Mouse (Mus musculus) olfactory bulb, adult 2 months (tissue): ENCODE measurements around the gene Slc2a4. TPM values are rescaled to one million over a fixed set of nuclear protein-coding genes. Genes with fewer than 3 reads are reported as not detected.

ENCODE experiments used
- H3K27ac ChIP-seq: fragments of 200-500 bp; 2 replicates; pipeline ENCODE4 v1.5.1; 2012; ENCODE audit warnings: low read depth, low read length; ENCODE audit not compliant: insufficient read depth
- H3K4me1 ChIP-seq: fragments of 200-500 bp; 2 replicates; pipeline ENCODE4 v1.6.1; 2012; ENCODE audit warnings: low read length; ENCODE audit not compliant: control insufficient read depth, insufficient read depth
- H3K4me3 ChIP-seq: fragments of 200-500 bp; 2 replicates; pipeline ENCODE4 v1.5.1; 2012; ENCODE audit warnings: mild to moderate bottlenecking, low read depth, low read length, moderate library complexity; ENCODE audit not compliant: insufficient read depth
- CTCF ChIP-seq: fragments of 200-500 bp; IDR thresholded peaks from 2 replicates; pipeline ENCODE4 v1.5.1; 2012; ENCODE audit warnings: low read depth, mild to moderate bottlenecking, low read length, moderate library complexity; ENCODE audit not compliant: insufficient read depth
- POLR2A ChIP-seq: fragments of 200-500 bp; IDR thresholded peaks from 2 replicates; pipeline ENCODE4 v1.6.1; 2012; ENCODE audit warnings: mild to moderate bottlenecking, low read depth, low read length, moderate library complexity; ENCODE audit not compliant: insufficient read depth
- WGBS: fragments of 180-500 bp; shearing (Covaris S2); methylation state at CpG from one replicate; pipeline ENCODE4 v1.1.7; 2018; 5-methylcytosine and 5-hydroxymethylcytosine counted together
- polyA plus RNA-seq: library from polyadenylated mRNA; stranded (reverse); fragments of >200 nt; gene quantifications from 2 replicates; pipeline ENCODE4 v1.2.4, GENCODE M21; 2012; ENCODE audit warnings: low replicate concordance; ENCODE audit not compliant: missing spikeins, insufficient read depth, insufficient read length

Gene Slc2a4
- polyA plus RNA-seq, 1 experiment, result not detected

DNA sequence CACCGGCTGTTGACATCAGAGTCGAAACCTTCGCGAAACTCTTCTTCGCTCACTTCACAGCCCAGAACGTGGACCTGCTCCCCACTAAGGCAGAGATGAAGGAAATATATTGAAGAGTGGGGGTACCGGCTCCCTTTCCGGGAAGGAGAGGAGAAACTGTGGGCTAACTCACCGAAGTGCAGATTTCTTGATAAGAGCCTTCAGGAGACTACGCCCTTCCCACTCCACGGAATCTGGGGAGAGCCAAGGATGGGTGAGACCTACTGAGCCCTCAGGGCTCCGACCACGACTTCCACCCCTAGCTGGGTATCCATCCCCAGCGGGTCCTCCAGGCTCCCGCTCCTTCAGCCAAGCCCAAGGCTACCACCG lies 31.8 kb upstream of the Slc2a4 start:
- Histone ChIP-seq H3K4me1 (peaks cover 9% of the 10 kb centered on the region), H3K27ac (peak overlapping the region; percentile 98; the same call in 1 of the 2 replicates), H3K4me3 (peak overlapping the region; percentile 69)
- no peak for TF ChIP-seq POLR2A
- 1% methylated on average over 16 of the region's 16 CpGs for WGBS

DNA sequence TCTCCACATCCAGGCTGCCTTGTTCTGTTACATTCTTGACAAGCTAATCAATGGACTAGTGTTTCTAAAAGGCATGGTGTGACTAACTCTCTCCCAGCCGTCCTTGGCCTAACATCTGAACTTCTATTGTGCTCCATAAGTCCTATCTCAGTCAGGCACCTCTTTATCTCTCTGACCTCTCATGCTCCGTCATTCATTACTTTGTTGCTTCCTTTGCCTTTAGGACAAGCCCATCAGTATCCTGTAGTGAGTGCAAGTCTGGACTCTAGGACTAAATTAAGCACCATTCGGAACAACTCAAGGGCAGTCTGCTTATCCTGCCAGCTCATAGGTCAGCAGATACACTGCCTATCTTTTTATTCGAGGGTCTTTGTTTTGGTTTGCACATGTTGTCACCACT lies 28.3 kb upstream of the Slc2a4 start:
- Histone ChIP-seq H3K27ac (no peak overlapping the region), H3K4me1 (no peaks in the 10 kb centered on the region), H3K4me3 (no peak overlapping the region)
- no peak for TF ChIP-seq POLR2A
- TF ChIP-seq CTCF, result no peak
- 85% methylated on average over 4 of the region's 4 CpGs for WGBS

DNA sequence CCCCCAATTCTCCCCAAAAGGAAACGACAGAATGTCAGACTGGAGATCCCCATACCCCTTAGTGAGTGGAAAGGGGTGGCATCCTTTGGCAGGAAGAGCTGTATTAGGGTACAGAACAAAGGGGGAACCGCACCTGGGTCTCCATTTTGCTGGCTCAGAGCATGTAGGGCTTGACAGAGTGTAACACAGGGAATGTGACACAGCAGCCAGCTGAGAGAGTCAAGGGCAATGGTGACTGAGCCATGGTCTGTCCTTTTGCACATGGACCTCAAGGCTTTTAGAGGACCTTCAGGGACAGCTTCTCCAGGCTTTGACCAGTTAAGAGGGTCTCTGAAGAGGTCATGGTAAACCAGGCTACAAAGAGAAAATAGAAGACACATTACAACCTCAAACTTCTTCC lies 26.9 kb upstream of the Slc2a4 start:
- H3K4me1 ChIP-seq, result no peaks in the 10 kb centered on the region
- no peak overlapping the region for H3K4me3 ChIP-seq
- 95% methylated on average over 2 of the region's 2 CpGs for WGBS
- H3K27ac ChIP-seq, result no peak overlapping the region
- no peak for TF ChIP-seq POLR2A
- TF ChIP-seq CTCF, result no peak

DNA sequence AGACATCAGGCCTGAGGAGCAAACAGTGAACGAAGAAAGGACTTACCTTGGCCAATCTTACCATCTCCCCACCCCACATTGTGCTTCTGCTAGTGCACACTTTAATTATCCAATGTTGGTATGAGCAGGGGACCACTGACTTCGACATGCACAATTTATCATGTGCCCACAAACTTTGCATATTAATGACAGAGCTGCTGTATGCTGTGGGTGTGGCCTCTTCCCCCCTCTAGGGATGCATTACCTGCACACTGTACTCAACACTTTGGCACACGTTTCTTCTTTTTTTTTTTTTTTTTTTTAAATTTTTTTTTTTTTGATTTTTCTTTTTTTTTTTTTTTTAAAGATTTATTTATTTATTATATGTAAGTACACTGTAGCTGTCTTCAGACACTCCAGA lies 22.8 kb upstream of the Slc2a4 start:
- no peak overlapping the region for H3K27ac ChIP-seq
- peaks cover 10% of the 10 kb centered on the region; the same call in 1 of the 2 replicates for H3K4me1 ChIP-seq
- TF ChIP-seq POLR2A (no peak), CTCF (no peak)
- 75% methylated on average over 3 of the region's 3 CpGs for WGBS
- H3K4me3 ChIP-seq, result no peak overlapping the region

DNA sequence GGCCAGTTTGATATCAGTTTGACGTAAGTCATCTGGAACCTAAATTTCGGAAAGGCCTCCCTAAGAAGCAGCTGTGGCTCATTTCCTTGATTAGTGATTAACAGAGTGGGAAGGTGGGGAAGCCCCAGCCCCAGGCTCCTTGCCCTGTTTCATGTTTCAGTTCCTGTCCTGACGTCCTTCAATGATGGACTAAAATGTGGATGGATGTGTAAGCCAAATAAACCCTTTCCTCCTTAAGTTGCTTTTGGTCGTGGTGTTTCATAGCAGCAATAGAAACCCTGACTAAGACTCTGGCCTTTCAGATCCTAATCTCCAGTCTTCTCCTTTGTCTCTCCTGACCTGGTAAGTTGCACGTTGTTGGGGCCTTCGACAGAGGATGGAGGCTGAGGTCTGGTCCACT lies 22.2 kb upstream of the Slc2a4 start:
- no peak overlapping the region for H3K27ac ChIP-seq
- WGBS, result 86% methylated on average over 6 of the region's 6 CpGs

DNA sequence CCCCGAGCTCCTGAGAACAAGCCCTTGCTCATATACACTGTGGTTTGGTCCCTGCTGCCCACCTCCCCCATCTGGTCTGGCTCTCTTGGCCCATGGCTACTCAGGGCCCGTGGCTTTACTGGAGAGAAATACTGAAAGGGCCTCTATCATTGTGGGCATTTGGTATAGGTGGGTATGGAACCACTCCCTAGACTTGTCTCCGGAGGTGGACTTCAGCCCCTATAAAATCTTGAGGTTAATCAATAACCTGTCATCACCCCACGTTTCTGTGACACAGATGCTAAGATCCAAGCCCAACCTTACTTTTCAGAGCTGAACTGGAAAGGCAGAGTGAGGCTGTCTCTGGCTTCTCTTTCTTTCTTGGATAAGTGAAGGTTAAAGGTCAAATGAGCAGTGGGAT lies 20.8 kb upstream of the Slc2a4 start:
- WGBS, result 89% methylated on average over 4 of the region's 4 CpGs
- peaks cover 14% of the 10 kb centered on the region; the same call in 1 of the 2 replicates for H3K4me1 ChIP-seq
- H3K27ac ChIP-seq, result no peak overlapping the region
- TF ChIP-seq POLR2A (no peak), CTCF (no peak)
- H3K4me3 ChIP-seq, result no peak overlapping the region

More for the DNA sequence above, 22.2 kb upstream of the Slc2a4 start:
- TF ChIP-seq POLR2A (no peak), CTCF (no peak)
- Histone ChIP-seq H3K4me3 (no peak overlapping the region), H3K4me1 (peaks cover 12% of the 10 kb centered on the region; the same call in 1 of the 2 replicates)

DNA sequence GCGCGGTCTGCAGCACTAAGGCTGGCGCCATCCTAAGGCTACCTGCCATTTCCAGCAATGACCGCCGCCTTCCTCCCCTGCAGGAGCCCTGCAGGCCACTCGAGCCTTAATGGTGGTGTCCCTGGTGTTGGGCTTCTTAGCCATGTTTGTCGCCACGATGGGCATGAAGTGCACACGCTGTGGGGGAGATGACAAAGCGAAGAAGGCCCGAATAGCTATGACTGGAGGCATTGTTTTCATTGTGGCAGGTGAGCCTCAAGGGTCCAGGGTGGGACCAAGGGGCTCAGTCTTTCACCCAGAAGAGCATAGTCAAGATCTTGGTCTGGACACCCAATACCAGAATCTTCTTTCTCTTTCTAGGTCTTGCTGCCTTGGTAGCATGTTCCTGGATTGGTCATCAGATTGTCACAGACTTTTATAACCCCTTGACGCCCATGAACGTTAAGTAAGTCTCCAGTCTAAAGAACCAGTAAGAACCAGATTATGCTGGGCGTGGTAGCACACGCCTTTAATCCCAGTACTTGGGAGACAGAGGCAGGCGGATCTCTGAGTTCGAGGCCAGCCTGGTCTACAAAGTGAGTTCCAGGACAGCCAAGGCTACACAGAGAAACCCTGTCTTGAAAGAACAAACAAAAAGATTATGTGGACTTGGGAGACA lies 19.0 kb upstream of the Slc2a4 start:
- Histone ChIP-seq H3K4me1 (peaks cover 14% of the 10 kb centered on the region; the same call in 1 of the 2 replicates), H3K27ac (no peak overlapping the region), H3K4me3 (no peak overlapping the region)
- WGBS, result 39% methylated on average over 17 of the region's 17 CpGs
- TF ChIP-seq CTCF, result no peak
- TF ChIP-seq POLR2A, result no peak

DNA sequence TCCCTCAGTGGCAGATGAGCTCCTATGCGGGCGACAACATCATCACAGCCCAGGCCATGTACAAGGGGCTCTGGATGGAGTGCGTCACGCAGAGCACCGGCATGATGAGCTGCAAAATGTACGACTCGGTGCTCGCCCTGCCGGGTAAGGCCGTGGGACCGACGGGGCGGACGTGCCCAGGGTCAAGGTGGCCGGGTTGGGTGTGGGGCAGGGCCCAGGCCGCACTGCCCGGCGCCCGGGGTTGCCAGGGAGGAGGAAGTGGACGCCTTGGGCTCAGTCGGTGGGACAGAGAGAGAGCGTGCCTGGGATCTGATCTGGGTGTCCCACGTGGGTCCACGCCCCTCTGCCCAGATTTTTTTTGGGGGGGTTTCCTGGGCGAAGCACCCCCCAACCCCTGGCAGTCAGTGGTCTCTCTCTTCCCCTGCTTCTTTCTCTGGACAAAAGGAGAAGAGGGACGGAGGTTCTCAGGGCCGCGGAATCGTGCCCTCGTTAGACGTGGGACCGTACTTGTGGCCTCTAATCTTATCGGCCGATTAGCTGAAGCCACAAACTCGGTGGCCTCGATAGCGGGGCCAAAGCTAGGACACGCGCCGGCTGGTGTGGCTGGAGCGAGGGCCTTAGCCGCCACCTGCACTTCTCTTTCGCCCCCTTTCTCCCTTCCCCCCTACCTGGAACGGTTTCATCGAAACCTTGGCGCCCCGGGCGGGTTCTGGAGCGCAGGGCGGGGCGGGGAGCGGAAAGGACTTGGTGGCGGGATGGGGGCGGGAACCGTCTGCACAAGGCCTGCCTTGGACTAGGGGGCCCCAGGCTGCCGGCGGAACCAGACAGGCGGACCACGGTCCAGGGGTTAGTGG lies 18.2 kb upstream of the Slc2a4 start:
- WGBS, result 3% methylated on average over 59 of the region's 59 CpGs
- H3K27ac ChIP-seq, result no peak overlapping the region
- H3K4me1 ChIP-seq, result peaks cover 14% of the 10 kb centered on the region; the same call in 1 of the 2 replicates
- TF ChIP-seq CTCF, result no peak
- no peak for TF ChIP-seq POLR2A
- no peak overlapping the region for H3K4me3 ChIP-seq

DNA sequence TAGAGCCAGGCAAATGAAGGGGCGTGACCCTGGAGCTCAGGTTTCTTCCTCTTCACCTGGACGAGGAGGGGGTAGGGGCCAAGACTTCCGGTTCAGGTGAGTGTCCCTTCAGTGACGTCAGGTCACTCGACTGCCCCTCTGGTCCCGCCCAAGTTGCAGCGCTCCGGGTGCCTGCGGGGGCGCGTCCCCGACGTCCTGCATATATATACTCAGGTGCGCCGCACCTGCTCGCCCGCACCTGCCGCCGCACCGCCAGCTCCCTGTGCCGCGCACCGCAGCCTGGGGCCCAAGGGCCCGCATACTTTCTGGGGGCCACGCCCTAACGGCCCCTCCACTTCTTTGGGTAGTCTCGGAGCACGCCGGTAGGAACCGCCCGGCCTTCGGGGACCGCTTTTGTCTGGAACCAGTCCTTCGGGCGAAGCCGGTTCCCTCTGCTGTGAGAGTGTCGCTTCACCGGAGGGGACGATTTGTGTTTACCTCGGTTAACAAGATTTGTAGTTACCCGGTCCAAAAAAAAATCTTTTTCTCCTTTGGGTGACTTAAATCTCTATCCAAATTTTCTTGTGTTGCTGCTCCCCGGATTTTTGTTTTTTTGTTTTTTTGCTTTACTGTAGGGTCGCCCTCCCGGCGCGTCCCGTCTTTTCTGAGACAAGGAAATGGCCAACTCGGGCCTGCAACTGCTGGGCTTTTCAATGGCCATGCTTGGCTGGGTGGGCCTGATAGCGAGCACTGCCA lies 17.4 kb upstream of the Slc2a4 start:
- H3K27ac ChIP-seq, result no peak overlapping the region
- H3K4me3 ChIP-seq, result no peak overlapping the region
- WGBS, result 4% methylated on average over 49 of the region's 49 CpGs
- H3K4me1 ChIP-seq, result peaks cover 14% of the 10 kb centered on the region; the same call in 1 of the 2 replicates
- TF ChIP-seq CTCF, result no peak
- TF ChIP-seq POLR2A, result no peak
